Mouse (Mus musculus): ENCODE data around the gene Timp2. TPM values are rescaled to one million over a fixed set of nuclear protein-coding genes. Genes with fewer than 3 reads are reported as not detected.

The Timp2 gene
- polyA plus RNA-seq (2015; fragmentation: Nextera tagmentation; extraction: Ambion mirVana), result 117 and 132 TPM in 2 replicates

- Histone ChIP-seq H3K9me3 (no peaks in the 10 kb centered on the region), H3K27ac (peak within 1 kb of the TSS; percentile 97), H3K4me2 (peak within 1 kb of the TSS; percentile 79), H3K27me3 (no peaks in the 10 kb centered on the region), H3K4me3 (peak within 1 kb of the TSS; percentile 91), H3K36me3 (peaks cover 13% of the 10 kb centered on the region), H3K4me1 (peaks cover 50% of the 10 kb centered on the region), H3K9ac (peak within 1 kb of the TSS; percentile 98)
- 0 out of 2 replicates have a peak, but pooled peaks have one; percentile 8 for ATAC-seq (ENCODE audit: insufficient number of reproducible peaks, insufficient read depth, low FRiP score, low TSS enrichment, low read depth)
- WGBS, result 34% methylated on average over 6 of the region's 6 CpGs
Observed at GRCm38 (mm10) chr11:118355640-118356039, at the start of gene Timp2. Gene Timp2, minus strand, starts transcription at chr11:118355740.

- no peak for ATAC-seq (ENCODE audit: insufficient number of reproducible peaks, insufficient read depth, low FRiP score, low TSS enrichment, low read depth)
Observed at GRCm38 (mm10) chr11:118405311-118405710, 49.8 kb upstream of the Timp2 start.

GRCm38 (mm10) chr11:118403951-118404899 is 48.7 kb upstream of the Timp2 start:
- no peak overlapping the region for H3K4me3 ChIP-seq
- H3K4me1 ChIP-seq, result peaks cover 23% of the 10 kb centered on the region
- H3K36me3 ChIP-seq, result peaks cover 45% of the 10 kb centered on the region
- no peak overlapping the region for H3K27ac ChIP-seq
- H3K27me3 ChIP-seq, result no peaks in the 10 kb centered on the region
- H3K4me2 ChIP-seq, result no peak overlapping the region
- 73% methylated on average over 6 of the region's 6 CpGs for WGBS
- H3K9me3 ChIP-seq, result no peaks in the 10 kb centered on the region
- no peak for ATAC-seq (ENCODE audit: insufficient number of reproducible peaks, insufficient read depth, low FRiP score, low TSS enrichment, low read depth)
- no peak overlapping the region for H3K9ac ChIP-seq

More at GRCm38 (mm10) chr11:118405311-118405710, 49.8 kb upstream of the Timp2 start:
- no peak overlapping the region for H3K4me2 ChIP-seq
- H3K27me3 ChIP-seq, result no peaks in the 10 kb centered on the region
- no peak overlapping the region for H3K27ac ChIP-seq
- no peaks in the 10 kb centered on the region for H3K9me3 ChIP-seq
- 96% methylated on average over 8 of the region's 8 CpGs for WGBS
- H3K4me3 ChIP-seq, result no peak overlapping the region
- H3K4me1 ChIP-seq, result peaks cover 21% of the 10 kb centered on the region
- H3K9ac ChIP-seq, result no peak overlapping the region
- peaks cover 56% of the 10 kb centered on the region for H3K36me3 ChIP-seq

GRCm38 (mm10) chr11:118403183-118403582 is 47.6 kb upstream of the Timp2 start:
- Histone ChIP-seq H3K4me1 (peaks cover 23% of the 10 kb centered on the region), H3K9ac (no peak overlapping the region), H3K4me2 (no peak overlapping the region), H3K36me3 (peaks cover 35% of the 10 kb centered on the region), H3K27me3 (no peaks in the 10 kb centered on the region), H3K27ac (no peak overlapping the region), H3K9me3 (no peaks in the 10 kb centered on the region), H3K4me3 (no peak overlapping the region)
- WGBS, result 91% methylated on average over 2 of the region's 2 CpGs
- ATAC-seq (ENCODE audit: insufficient number of reproducible peaks, insufficient read depth, low FRiP score, low TSS enrichment, low read depth), result no peak

GRCm38 (mm10) chr11:118401760-118402280 is 46.3 kb upstream of the Timp2 start, which contains the start of gene Lgals3bp:
Gene Lgals3bp, minus strand, starts transcription at chr11:118402092.
- Histone ChIP-seq H3K36me3 (peaks cover 22% of the 10 kb centered on the region), H3K4me3 (no peak within 1 kb of the TSS; the same call in 1 of the 2 replicates), H3K4me2 (peak within 1 kb of the TSS; percentile 20; the same call in 1 of the 2 replicates), H3K9me3 (no peaks in the 10 kb centered on the region), H3K9ac (peak within 1 kb of the TSS; percentile 51), H3K27ac (peak within 1 kb of the TSS; percentile 77), H3K27me3 (no peaks in the 10 kb centered on the region), H3K4me1 (peaks cover 26% of the 10 kb centered on the region)
- 38% methylated on average over 7 of the region's 7 CpGs for WGBS
- ATAC-seq (ENCODE audit: insufficient number of reproducible peaks, insufficient read depth, low FRiP score, low TSS enrichment, low read depth), result no peak

GRCm38 (mm10) chr11:118401195-118401594 is 45.7 kb upstream of the Timp2 start:
- WGBS, result 75% methylated on average over 4 of the region's 4 CpGs
- Histone ChIP-seq H3K27ac (peak overlapping the region; percentile 77), H3K4me1 (peaks cover 26% of the 10 kb centered on the region), H3K36me3 (peaks cover 18% of the 10 kb centered on the region), H3K27me3 (no peaks in the 10 kb centered on the region), H3K9ac (0 out of 2 replicates have a peak overlapping the region, but pooled peaks have one; percentile 6), H3K4me2 (peak overlapping the region; percentile 20; the same call in 1 of the 2 replicates), H3K9me3 (no peaks in the 10 kb centered on the region), H3K4me3 (no peak overlapping the region; the same call in 1 of the 2 replicates)
- ATAC-seq (ENCODE audit: insufficient number of reproducible peaks, insufficient read depth, low FRiP score, low TSS enrichment, low read depth), result no peak

- no peak overlapping the region for H3K4me3 ChIP-seq
- peaks cover 15% of the 10 kb centered on the region for H3K36me3 ChIP-seq
- no peak for ATAC-seq (ENCODE audit: insufficient number of reproducible peaks, insufficient read depth, low FRiP score, low TSS enrichment, low read depth)
- H3K27ac ChIP-seq, result peak overlapping the region; percentile 77
- H3K9me3 ChIP-seq, result no peaks in the 10 kb centered on the region
- WGBS, result 40% methylated on average over 6 of the region's 6 CpGs
- no peaks in the 10 kb centered on the region for H3K27me3 ChIP-seq
- H3K4me1 ChIP-seq, result peaks cover 26% of the 10 kb centered on the region
- peak overlapping the region; percentile 24 for H3K4me2 ChIP-seq
- H3K9ac ChIP-seq, result 0 out of 2 replicates have a peak overlapping the region, but pooled peaks have one; percentile 6
Observed at GRCm38 (mm10) chr11:118400566-118400936, 45.0 kb upstream of the Timp2 start.

- H3K9ac ChIP-seq, result 0 out of 2 replicates have a peak overlapping the region, but pooled peaks have one; percentile 6
- H3K27ac ChIP-seq, result peak overlapping the region; percentile 77; the same call in 1 of the 2 replicates
- H3K27me3 ChIP-seq, result no peaks in the 10 kb centered on the region
- no peak overlapping the region for H3K4me3 ChIP-seq
- H3K36me3 ChIP-seq, result 0 out of 2 replicates have a peak, but pooled peaks cover 9% of the 10 kb centered on the region
- H3K4me2 ChIP-seq, result peak overlapping the region; percentile 24
- WGBS, result 66% methylated on average over 5 of the region's 5 CpGs
- H3K9me3 ChIP-seq, result no peaks in the 10 kb centered on the region
- peaks cover 29% of the 10 kb centered on the region for H3K4me1 ChIP-seq
- no peak for ATAC-seq (ENCODE audit: insufficient number of reproducible peaks, insufficient read depth, low FRiP score, low TSS enrichment, low read depth)
Observed at GRCm38 (mm10) chr11:118399891-118400565, 44.5 kb upstream of the Timp2 start.

- H3K4me3 ChIP-seq, result no peak overlapping the region
- ATAC-seq (ENCODE audit: insufficient number of reproducible peaks, insufficient read depth, low FRiP score, low TSS enrichment, low read depth), result no peak
- H3K27ac ChIP-seq, result no peak overlapping the region
- H3K4me2 ChIP-seq, result no peak overlapping the region
- H3K36me3 ChIP-seq, result 0 out of 2 replicates have a peak, but pooled peaks cover 6% of the 10 kb centered on the region
- no peaks in the 10 kb centered on the region for H3K9me3 ChIP-seq
- no peak overlapping the region for H3K9ac ChIP-seq
- 92% methylated on average over 26 of the region's 26 CpGs for WGBS
- no peaks in the 10 kb centered on the region for H3K27me3 ChIP-seq
- H3K4me1 ChIP-seq, result peaks cover 34% of the 10 kb centered on the region
Observed at GRCm38 (mm10) chr11:118397806-118398530, 42.4 kb upstream of the Timp2 start.

- no peak overlapping the region for H3K4me2 ChIP-seq
- no peak for ATAC-seq (ENCODE audit: insufficient number of reproducible peaks, insufficient read depth, low FRiP score, low TSS enrichment, low read depth)
- no peaks in the 10 kb centered on the region for H3K27me3 ChIP-seq
- H3K9me3 ChIP-seq, result no peaks in the 10 kb centered on the region
- 0 out of 2 replicates have a peak, but pooled peaks cover 6% of the 10 kb centered on the region for H3K36me3 ChIP-seq
- H3K9ac ChIP-seq, result no peak overlapping the region
- H3K4me3 ChIP-seq, result no peak overlapping the region
- peaks cover 11% of the 10 kb centered on the region; the same call in 1 of the 2 replicates for H3K4me1 ChIP-seq
- H3K27ac ChIP-seq, result peak overlapping the region; percentile 65; the same call in 1 of the 2 replicates
- 56% methylated on average over 6 of the region's 6 CpGs for WGBS
Observed at GRCm38 (mm10) chr11:118394538-118394937, 39.0 kb upstream of the Timp2 start.

Data from embryonic facial prominence, embryonic 13.5 days (tissue).